Mouse (Mus musculus): ENCODE results near the gene Rcsd1. TPM values are rescaled to one million over a fixed set of nuclear protein-coding genes. Genes with fewer than 3 reads are reported as not detected.

The Rcsd1 gene
- polyA plus RNA-seq, 1 experiment from 2014 or later = 14.2 TPM

GRCm38 (mm10) chr1:165604203-165604602 lies 105.4 kb downstream of the Rcsd1 start:
- ATAC-seq = no peak
- H3K9ac ChIP-seq (ENCODE audit: low read depth, low read length) = no peak overlapping the region
- WGBS = 88% methylated on average over 8 of the region's 8 CpGs
- no peaks in the 10 kb centered on the region for H3K4me1 ChIP-seq (replicated peaks; ENCODE audit: control insufficient read depth, insufficient read depth, low read length)
- no peak overlapping the region for H3K27ac ChIP-seq (ENCODE audit: low read depth, low read length)
- no peaks in the 10 kb centered on the region for H3K9me3 ChIP-seq (ENCODE audit: control insufficient read depth)
- H3K27me3 ChIP-seq (replicated peaks; ENCODE audit: control insufficient read depth, insufficient read depth, low read length) = no peaks in the 10 kb centered on the region
- peaks cover 50% of the 10 kb centered on the region for H3K36me3 ChIP-seq (ENCODE audit: control insufficient read depth, insufficient read depth)
- H3K4me3 ChIP-seq (ENCODE audit: low read depth, low read length) = no peak overlapping the region
- TF ChIP-seq CTCF (IDR thresholded peaks at IDR 0.05; ENCODE audit: low read depth) = no peak
- no peak overlapping the region for H3K4me2 ChIP-seq (replicated peaks; ENCODE audit: low read depth)

- Histone ChIP-seq H3K27me3 (replicated peaks; ENCODE audit: control insufficient read depth, insufficient read depth, low read length) (no peaks in the 10 kb centered on the region), H3K4me3 (ENCODE audit: low read depth, low read length) (no peak overlapping the region), H3K4me1 (replicated peaks; ENCODE audit: control insufficient read depth, insufficient read depth, low read length) (no peaks in the 10 kb centered on the region), H3K9ac (ENCODE audit: low read depth, low read length) (no peak overlapping the region), H3K36me3 (ENCODE audit: control insufficient read depth, insufficient read depth) (peaks cover 51% of the 10 kb centered on the region), H3K27ac (ENCODE audit: low read depth, low read length) (no peak overlapping the region), H3K4me2 (replicated peaks; ENCODE audit: low read depth) (no peak overlapping the region), H3K9me3 (ENCODE audit: control insufficient read depth) (no peaks in the 10 kb centered on the region)
- TF ChIP-seq CTCF (IDR thresholded peaks at IDR 0.05; ENCODE audit: low read depth) = no peak
- ATAC-seq = no peak
- WGBS = 86% methylated on average over 14 of the region's 14 CpGs
These were observed 106.3 kb downstream of the Rcsd1 start for GRCm38 (mm10) chr1:165603218-165603617.

- TF ChIP-seq CTCF (IDR thresholded peaks at IDR 0.05; ENCODE audit: low read depth) = no peak
- Histone ChIP-seq H3K36me3 (ENCODE audit: control insufficient read depth, insufficient read depth) (peaks cover 52% of the 10 kb centered on the region), H3K27ac (ENCODE audit: low read depth, low read length) (no peak overlapping the region), H3K4me3 (ENCODE audit: low read depth, low read length) (no peak overlapping the region), H3K9me3 (ENCODE audit: control insufficient read depth) (no peaks in the 10 kb centered on the region), H3K4me1 (replicated peaks; ENCODE audit: control insufficient read depth, insufficient read depth, low read length) (no peaks in the 10 kb centered on the region), H3K4me2 (replicated peaks; ENCODE audit: low read depth) (no peak overlapping the region), H3K27me3 (replicated peaks; ENCODE audit: control insufficient read depth, insufficient read depth, low read length) (no peaks in the 10 kb centered on the region), H3K9ac (ENCODE audit: low read depth, low read length) (no peak overlapping the region)
- no peak for ATAC-seq
- 76% methylated on average over 10 of the region's 10 CpGs for WGBS
These were observed 107.7 kb downstream of the Rcsd1 start for GRCm38 (mm10) chr1:165601775-165602280.

Small RNA genes lying within 50 kb of the gene (microRNA-seq; reads per million reads assigned to microRNA genes)
- gene Gm44458 = not detected

Other genes starting within 250 kb of the Rcsd1 start
- gene Dcaf6, start 249.3 kb downstream of the Rcsd1 start, polyA plus RNA-seq (2015; fragmentation: Nextera tagmentation; extraction: Ambion mirVana) = 8.2 and 9.8 TPM in 2 replicates
- 203 and 212 TPM in 2 replicates for gene Mpc2, start 249.1 kb downstream of the Rcsd1 start, polyA plus RNA-seq (2015; fragmentation: Nextera tagmentation; extraction: Ambion mirVana)
- gene Adcy10, start 224.6 kb downstream of the Rcsd1 start, polyA plus RNA-seq (2015; fragmentation: Nextera tagmentation; extraction: Ambion mirVana) = not detected in 2 replicates
- 53.3 and 56.3 TPM in 2 replicates for gene Mpzl1, start 75.2 kb downstream of the Rcsd1 start, polyA plus RNA-seq (2015; fragmentation: Nextera tagmentation; extraction: Ambion mirVana)
- 195 and 201 TPM in 2 replicates for gene Creg1, start 54.0 kb upstream of the Rcsd1 start, polyA plus RNA-seq (2015; fragmentation: Nextera tagmentation; extraction: Ambion mirVana)
- 0.50 and 0.52 TPM in 2 replicates for gene Cd247, start 78.9 kb upstream of the Rcsd1 start, polyA plus RNA-seq (2015; fragmentation: Nextera tagmentation; extraction: Ambion mirVana)

All from intestine, postnatal 0 days (tissue).